9 mouse cellular contexts compared by ENCODE assay signal in genomic region chr11:119547951-119548591, GRCm38 (mm10). TPM values are rescaled to one million over a fixed set of nuclear protein-coding genes. Genes with fewer than 3 reads are reported as not detected.
DNase-seq lines count a peak whose midpoint lies in the region; ATAC-seq and TF ChIP-seq lines count a peak whose summit lies in the region.
"Had no signal": no experiment of that assay in that cellular context is flagged by ENCODE, and none has a peak within 500 bp of the region (broad histone marks: within the 10 kb centered on the region; RNA-seq: fewer than 3 reads in every experiment).

No protein-coding gene starts in this region.

- H3K4me2 ChIP-seq in heart, embryonic 14.5 days (ENCODE audit: low read length), result peak overlapping the region; percentile 87
- peak overlapping the region; percentile 98 for H3K4me2 ChIP-seq in embryonic facial prominence, embryonic 11.5 days (ENCODE audit: low read depth, low read length)
- peak overlapping the region; percentile 98 for H3K4me2 ChIP-seq in intestine, postnatal 0 days (replicated peaks; ENCODE audit: low read depth)
- H3K4me2 ChIP-seq in neural tube, embryonic 14.5 days (ENCODE audit: low read depth, low read length), result peak overlapping the region; percentile 97

- no peaks in the 10 kb centered on the region for H3K9me3 ChIP-seq in heart, embryonic 14.5 days (ENCODE audit: control insufficient read depth, low read length)
- H3K9me3 ChIP-seq in ES-E14 (ENCODE audit: control insufficient read depth, insufficient read depth, low read depth, low read length), result no peaks in the 10 kb centered on the region
- H3K9me3 ChIP-seq in embryonic facial prominence, embryonic 11.5 days (replicated peaks; ENCODE audit: control insufficient read depth, low read length), result no peaks in the 10 kb centered on the region
- no peaks in the 10 kb centered on the region for H3K9me3 ChIP-seq in intestine, postnatal 0 days (ENCODE audit: control insufficient read depth)
- H3K9me3 ChIP-seq in neural tube, embryonic 14.5 days (ENCODE audit: control insufficient read depth, low read length), result no peaks in the 10 kb centered on the region

- peaks cover 89% of the 10 kb centered on the region for H3K27me3 ChIP-seq in heart, embryonic 14.5 days (ENCODE audit: control insufficient read depth, insufficient read depth, low read length)
- peaks cover 65% of the 10 kb centered on the region for H3K27me3 ChIP-seq in embryonic facial prominence, embryonic 11.5 days (ENCODE audit: control insufficient read depth, insufficient read depth, low read length)
- peaks cover 78% of the 10 kb centered on the region for H3K27me3 ChIP-seq in intestine, postnatal 0 days (replicated peaks; ENCODE audit: control insufficient read depth, insufficient read depth, low read length)
- H3K27me3 ChIP-seq in neural tube, embryonic 14.5 days (ENCODE audit: control insufficient read depth, insufficient read depth, low read length), result peaks cover 3% of the 10 kb centered on the region; the same call in 1 of the 2 replicates

- TF ChIP-seq CTCF in intestine, postnatal 0 days (IDR thresholded peaks at IDR 0.05; ENCODE audit: low read depth), result no peak

- intact Hi-C loops in gastrocnemius, postnatal 14 days (cut with DNase I; ENCODE audit: low total_unique reads), result no loop called here

- no peak for ATAC-seq in heart, embryonic 14.5 days (ENCODE audit: insufficient number of reproducible peaks, insufficient read depth, low FRiP score, low read depth)
- no peak for ATAC-seq in embryonic facial prominence, embryonic 11.5 days (replicated peaks; ENCODE audit: insufficient number of reproducible peaks, low FRiP score, low TSS enrichment, low read depth)
- no peak for ATAC-seq in intestine, postnatal 0 days
- ATAC-seq in neural tube, embryonic 14.5 days (ENCODE audit: low read depth), result peak; percentile 19; the same call in 1 of the 2 replicates

- DNase-seq in heart, adult 9 months (ENCODE audit: low spot score in 2 of 2), result no peak
- no peak for DNase-seq in ES-E14 (ENCODE audit: low read depth, low spot score)
- DNase-seq in embryonic facial prominence, embryonic 11.5 days (ENCODE audit: low spot score), result peak; percentile 34
- DNase-seq in gastrocnemius, postnatal 14 days, result no peak
- no peak for DNase-seq in adrenal gland, adult 8-10 months

- H3K9ac ChIP-seq in heart, embryonic 14.5 days (ENCODE audit: low read length), result peak overlapping the region; percentile 59
- no peak overlapping the region for H3K9ac ChIP-seq in ES-E14 (ENCODE audit: insufficient read depth, low read depth, low read length, poor library complexity, severe bottlenecking)
- H3K9ac ChIP-seq in embryonic facial prominence, embryonic 11.5 days (replicated peaks; ENCODE audit: low read length), result peak overlapping the region; percentile 61
- H3K9ac ChIP-seq in intestine, postnatal 0 days (ENCODE audit: low read depth, low read length), result peak overlapping the region; percentile 46
- peak overlapping the region; percentile 76 for H3K9ac ChIP-seq in neural tube, embryonic 14.5 days (replicated peaks; ENCODE audit: low read depth, low read length)

- no peak overlapping the region for H3K27ac ChIP-seq in heart, embryonic 14.5 days (replicated peaks in 1 of 2; ENCODE audit: control insufficient read depth in 1 of 2, insufficient read depth in 1 of 2, low read depth in 2 of 2, low read length in 2 of 2)
- H3K27ac ChIP-seq in ES-E14 (ENCODE audit: insufficient read depth, low read depth, low read length, poor library complexity, severe bottlenecking), result no peak overlapping the region
- H3K27ac ChIP-seq in embryonic facial prominence, embryonic 11.5 days (replicated peaks; ENCODE audit: low read depth, low read length), result no peak overlapping the region
- H3K27ac ChIP-seq in intestine, postnatal 0 days (ENCODE audit: low read depth, low read length), result no peak overlapping the region
- peak overlapping the region; percentile 55 for H3K27ac ChIP-seq in neural tube, embryonic 14.5 days (ENCODE audit: low read depth, low read length)

- H3K4me1 ChIP-seq in heart, embryonic 14.5 days (ENCODE audit: control insufficient read depth in 2 of 2, insufficient read depth in 2 of 2, low read length in 2 of 2), result peaks cover 14 to 36% of the 10 kb centered on the region in 2 experiments; a peak in 3 of 4 replicates
- no peaks in the 10 kb centered on the region; a peak in 1 of 4 replicates for H3K4me1 ChIP-seq in ES-E14 (ENCODE audit: control insufficient read depth in 2 of 2, insufficient read depth in 2 of 2, low read length in 2 of 2, poor library complexity in 1 of 2)
- peaks cover 17% of the 10 kb centered on the region for H3K4me1 ChIP-seq in embryonic facial prominence, embryonic 11.5 days (ENCODE audit: control insufficient read depth, insufficient read depth, low read length)
- peaks cover 19% of the 10 kb centered on the region; the same call in 1 of the 2 replicates for H3K4me1 ChIP-seq in intestine, postnatal 0 days (replicated peaks; ENCODE audit: control insufficient read depth, insufficient read depth, low read length)
- H3K4me1 ChIP-seq in neural tube, embryonic 14.5 days (ENCODE audit: control insufficient read depth, insufficient read depth, low read length), result peaks cover 54% of the 10 kb centered on the region

- in situ Hi-C loops in ES-E14 (cut with MboI; ENCODE audit: low sequenced_read_pairs in 2 of 2, unreplicated experiment in 2 of 2), result loop anchor here in 1 of 2 experiments (10.0 kb wide), 1 partner anchor 503 kb away; the partner anchor contains the start of gene Cbx8

- H3K36me3 ChIP-seq in heart, embryonic 14.5 days (ENCODE audit: control insufficient read depth, insufficient read depth, low read length), result no peaks in the 10 kb centered on the region
- no peaks in the 10 kb centered on the region for H3K36me3 ChIP-seq in ES-E14 (ENCODE audit: control insufficient read depth, insufficient read depth, low read length, poor library complexity, severe bottlenecking)
- H3K36me3 ChIP-seq in embryonic facial prominence, embryonic 11.5 days (replicated peaks; ENCODE audit: control insufficient read depth, insufficient read depth, low read depth, low read length), result no peaks in the 10 kb centered on the region
- H3K36me3 ChIP-seq in intestine, postnatal 0 days (ENCODE audit: control insufficient read depth, insufficient read depth), result no peaks in the 10 kb centered on the region
- no peaks in the 10 kb centered on the region for H3K36me3 ChIP-seq in neural tube, embryonic 14.5 days (ENCODE audit: control insufficient read depth, insufficient read depth, low read length)

- WGBS in heart, embryonic 14.5 days, result under 1% methylated on average over 39 of the region's 39 CpGs
- WGBS in embryonic facial prominence, embryonic 11.5 days, result 2% methylated on average over 36 of the region's 39 CpGs
- 1% methylated on average over 39 of the region's 39 CpGs for WGBS in intestine, postnatal 0 days
- 1% methylated on average over 39 of the region's 39 CpGs for WGBS in neural tube, embryonic 14.5 days

- peak overlapping the region; percentile 51 to 57 for H3K4me3 ChIP-seq in heart, embryonic 14.5 days (ENCODE audit: control insufficient read depth in 1 of 2, insufficient read depth in 1 of 2, low read depth in 1 of 2, low read length in 2 of 2)
- H3K4me3 ChIP-seq in ES-E14 (ENCODE audit: insufficient read depth in 1 of 2, low read depth in 1 of 2, low read length in 2 of 2, poor library complexity in 1 of 2, severe bottlenecking in 1 of 2), result peak overlapping the region; percentile 46 to 52; a peak in 3 of 4 replicates
- peak overlapping the region; percentile 55 for H3K4me3 ChIP-seq in embryonic facial prominence, embryonic 11.5 days (ENCODE audit: low read depth, low read length)
- peak overlapping the region; percentile 59 for H3K4me3 ChIP-seq in intestine, postnatal 0 days (ENCODE audit: low read depth, low read length)
- H3K4me3 ChIP-seq in neural tube, embryonic 14.5 days (ENCODE audit: low read depth, low read length), result peak overlapping the region; percentile 76

TF ChIP-seq in ES-E14, 5 proteins besides CTCF, POLR2A, EP300 and RAD21:
- TF ChIP-seq CHD2 (IDR thresholded peaks at IDR 0.05; ENCODE audit: low read depth, low read length) (no peak), MAFK (IDR thresholded peaks at IDR 0.05; ENCODE audit: insufficient read depth, low read depth, low read length) (no peak), HCFC1 (IDR thresholded peaks at IDR 0.05; ENCODE audit: borderline replicate concordance, insufficient read depth, low read length) (no peak), ZC3H11A (IDR thresholded peaks at IDR 0.05; ENCODE audit: borderline replicate concordance, low read depth, low read length) (no peak), ZNF384 (IDR thresholded peaks at IDR 0.05; ENCODE audit: low read depth, low read length) (no peak)
TF ChIP-seq in ES-E14: peak in this region for 0.

RNA-seq across cellular contexts. Expression of gene Nptx1, which starts 0.5 kb away (rescaled TPM):
- polyA plus RNA-seq in heart, embryonic 14.5 days (2014; fragmentation: Nextera tagmentation; extraction: Ambion mirVana), result 0.81 and 0.89 TPM in 2 replicates
- total RNA-seq in ES-E14 (2012; rRNA removed), result 0.79 and 0.80 TPM in 2 replicates
- polyA plus RNA-seq in embryonic facial prominence, embryonic 11.5 days (2014; fragmentation: Nextera tagmentation; extraction: Ambion mirVana), result 1.8 and 2.2 TPM in 2 replicates
- 0.26 and 0.37 TPM in 2 replicates for polyA plus RNA-seq in intestine, postnatal 0 days (2015; fragmentation: Nextera tagmentation; extraction: Ambion mirVana)
- polyA plus RNA-seq in neural tube, embryonic 14.5 days (2014; fragmentation: Nextera tagmentation; extraction: Ambion mirVana), result 23.7 and 27.4 TPM in 2 replicates
- under 1 TPM; 0.35 to 0.40 TPM for total RNA-seq in gastrocnemius, postnatal 14 days (2021)
- total RNA-seq in adrenal gland, adult 8-10 months (2022), result 1 to 10 TPM; 2.4 to 8.5 (median 5.4) TPM
- total RNA-seq: MEL had no signal

RNA-seq across cellular contexts. Expression of gene Rptor, which starts 54.6 kb away (rescaled TPM):
- polyA plus RNA-seq in heart, embryonic 14.5 days (2014; fragmentation: Nextera tagmentation; extraction: Ambion mirVana), result 11.2 TPM in 2 replicates
- 59.7 and 61.6 TPM in 2 replicates for total RNA-seq in ES-E14 (2012; rRNA removed)
- 10.1 and 10.4 TPM in 2 replicates for polyA plus RNA-seq in embryonic facial prominence, embryonic 11.5 days (2014; fragmentation: Nextera tagmentation; extraction: Ambion mirVana)
- 5.1 and 5.7 TPM in 2 replicates for polyA plus RNA-seq in intestine, postnatal 0 days (2015; fragmentation: Nextera tagmentation; extraction: Ambion mirVana)
- polyA plus RNA-seq in neural tube, embryonic 14.5 days (2014; fragmentation: Nextera tagmentation; extraction: Ambion mirVana), result 12.1 and 13.4 TPM in 2 replicates
- 10 to 100 TPM; 25.7 to 26.9 TPM for total RNA-seq in gastrocnemius, postnatal 14 days (2021)
- total RNA-seq in adrenal gland, adult 8-10 months (2022), result 10 to 100 TPM; 57.6 to 74.5 (median 59.9) TPM

RNA-seq across cellular contexts. Expression of gene Endov, which starts 56.9 kb away (rescaled TPM):
- 9.0 and 9.1 TPM in 2 replicates for polyA plus RNA-seq in heart, embryonic 14.5 days (2014; fragmentation: Nextera tagmentation; extraction: Ambion mirVana)
- total RNA-seq in ES-E14 (2012; rRNA removed), result 10.0 and 13.5 TPM in 2 replicates
- polyA plus RNA-seq in embryonic facial prominence, embryonic 11.5 days (2014; fragmentation: Nextera tagmentation; extraction: Ambion mirVana), result 12.4 and 12.7 TPM in 2 replicates
- 8.4 and 10.6 TPM in 2 replicates for polyA plus RNA-seq in intestine, postnatal 0 days (2015; fragmentation: Nextera tagmentation; extraction: Ambion mirVana)
- 12.7 and 13.8 TPM in 2 replicates for polyA plus RNA-seq in neural tube, embryonic 14.5 days (2014; fragmentation: Nextera tagmentation; extraction: Ambion mirVana)
- total RNA-seq in gastrocnemius, postnatal 14 days (2021), result 1 to 10 TPM; 7.3 to 8.7 TPM
- total RNA-seq in adrenal gland, adult 8-10 months (2022), result 10 to 100 TPM; 23.8 to 31.3 (median 29.2) TPM
